Mouse (Mus musculus) splenic B cell, adult 2 months (primary cell): ENCODE results near the gene Gm8094.
"Not testable (repeated sequence)": the region's sequence is repeated elsewhere in the genome, so short reads cannot be mapped to it uniquely, and the experiment has no call there.

Experiments
- DNase-seq: peaks from one replicate; pipeline ENCODE4 v3.0.0-alpha.2; 2011; ENCODE audit warnings: low read depth, low spot score
- H3K27me3 ChIP-seq: 2 replicates; pipeline ENCODE4 v1.6.1; 2012; ENCODE audit warnings: mild to moderate bottlenecking, low read length, moderate library complexity, mixed read lengths; ENCODE audit not compliant: control insufficient read depth, poor library complexity, insufficient read depth, severe bottlenecking
- H3K36me3 ChIP-seq: 2 replicates; pipeline ENCODE4 v1.6.1; 2012; ENCODE audit warnings: mild to moderate bottlenecking, low read length, moderate library complexity, mixed read lengths; ENCODE audit not compliant: control insufficient read depth, poor library complexity, insufficient read depth, severe bottlenecking

Gene Gm8094

GRCm38 (mm10) chr14:43076543-43076942, at the start of gene Gm8094:
Gene Gm8094 (minus strand): TSS chr14:43076643.
- not testable (repeated sequence) for H3K27me3 ChIP-seq, DNase-seq, H3K36me3 ChIP-seq

GRCm38 (mm10) chr14:43119673-43120072, 43.2 kb upstream of the Gm8094 start:
- H3K36me3 ChIP-seq, DNase-seq, H3K27me3 ChIP-seq: not testable (repeated sequence)

GRCm38 (mm10) chr14:43100301-43100700, 23.9 kb upstream of the Gm8094 start, which contains the start of gene Gm8104:
Gene Gm8104 (plus strand): TSS chr14:43100601.
- DNase-seq, H3K27me3 ChIP-seq, H3K36me3 ChIP-seq: not testable (repeated sequence)

- not testable (repeated sequence) for DNase-seq, H3K27me3 ChIP-seq, H3K36me3 ChIP-seq
Observed at GRCm38 (mm10) chr14:43089103-43089919, 12.9 kb upstream of the Gm8094 start.

GRCm38 (mm10) chr14:43084936-43085730, 8.7 kb upstream of the Gm8094 start:
- H3K27me3 ChIP-seq, H3K36me3 ChIP-seq, DNase-seq: not testable (repeated sequence)

GRCm38 (mm10) chr14:43060179-43060578, 16.3 kb downstream of the Gm8094 start:
- H3K36me3 ChIP-seq, DNase-seq, H3K27me3 ChIP-seq: not testable (repeated sequence)

GRCm38 (mm10) chr14:43058063-43058462, 18.4 kb downstream of the Gm8094 start:
- not testable (repeated sequence) for H3K27me3 ChIP-seq, DNase-seq, H3K36me3 ChIP-seq
